Mouse (Mus musculus): ENCODE measurements at regions not wholly inside any gene's neighbourhood (a gene's known extent, or its start where the extent isn't known, plus 50 kb on each side); places are given as distances from the start of the nearest gene placed in this dataset.
"Not testable (repeated sequence)": the region's sequence is repeated elsewhere in the genome, so short reads cannot be mapped to it uniquely, and the experiment has no call there.

DNA sequence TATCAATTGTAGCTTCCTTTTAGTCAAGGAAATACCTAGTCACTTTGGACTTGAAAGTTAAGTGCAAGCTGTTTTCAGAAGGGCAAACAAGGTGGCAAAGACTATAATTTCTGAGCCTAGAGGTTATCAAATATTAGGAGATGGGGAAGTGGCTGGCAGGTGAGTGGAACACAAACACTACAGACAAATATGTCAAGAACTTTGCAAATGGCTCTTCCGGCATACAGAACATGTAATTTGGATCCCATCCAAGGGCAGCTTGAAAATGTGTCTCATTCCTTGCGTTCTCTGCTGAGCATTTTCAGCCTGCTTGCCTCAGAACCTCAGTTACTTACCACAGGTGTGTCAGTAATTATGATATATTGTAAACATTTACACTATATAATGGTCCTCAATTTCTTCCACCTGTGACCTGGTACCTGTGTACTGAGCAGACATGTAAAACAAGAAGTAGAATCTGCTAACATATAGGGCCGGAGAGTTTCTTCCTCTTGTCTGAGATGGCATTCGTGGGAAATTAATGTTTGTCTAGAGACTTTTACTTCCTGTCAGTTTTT, 1346.3 kb upstream of the Got2 start:
- no peak for DNase-seq

- peak; percentile 21 for DNase-seq
Measured at GRCm38 (mm10) chr8:97232619-97233376, 1344.5 kb upstream of the Got2 start.

DNA sequence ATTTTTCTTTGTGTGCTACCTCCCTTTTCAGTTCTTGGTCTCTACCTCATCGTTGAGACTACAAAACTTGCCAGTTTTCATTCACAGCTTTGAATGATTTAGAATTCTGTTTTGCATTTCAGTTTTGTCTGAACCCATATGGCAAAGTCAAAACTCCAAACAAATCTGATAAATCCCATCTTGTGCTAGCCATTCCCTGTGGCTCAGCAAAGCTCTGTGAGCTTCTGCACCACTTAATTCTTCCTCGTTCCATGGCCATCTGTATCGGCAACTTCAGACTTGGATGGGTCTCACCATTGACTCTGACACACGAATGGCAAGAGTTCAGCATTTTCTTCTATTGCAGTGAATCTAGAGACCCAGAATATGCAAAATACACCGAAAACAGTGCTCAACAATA, 1343.3 kb upstream of the Got2 start:
- no peak for DNase-seq

- no peak for DNase-seq
Measured at GRCm38 (mm10) chr8:97191806-97192205, 1303.5 kb upstream of the Got2 start.

DNA sequence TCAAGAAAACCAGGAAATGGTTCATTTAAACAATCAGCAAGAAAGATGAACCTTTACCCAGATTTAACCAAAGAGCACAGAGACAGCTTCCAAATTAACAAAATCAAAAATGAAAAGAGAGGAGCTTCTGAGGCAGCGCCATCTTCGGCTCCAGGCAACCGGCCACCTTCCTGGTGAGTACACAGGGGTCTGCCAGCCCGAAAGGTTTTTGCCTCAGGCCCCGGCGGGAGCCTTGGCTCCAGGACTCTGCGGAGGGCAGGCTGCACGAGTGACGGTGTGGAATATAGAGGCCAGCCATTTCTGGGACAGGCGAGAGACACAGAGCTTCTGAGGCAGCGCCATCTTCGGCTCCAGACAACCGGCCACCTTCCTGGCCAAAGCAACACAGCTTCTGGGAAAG, 1295.5 kb upstream of the Got2 start:
- DNase-seq: not testable (repeated sequence)

DNA sequence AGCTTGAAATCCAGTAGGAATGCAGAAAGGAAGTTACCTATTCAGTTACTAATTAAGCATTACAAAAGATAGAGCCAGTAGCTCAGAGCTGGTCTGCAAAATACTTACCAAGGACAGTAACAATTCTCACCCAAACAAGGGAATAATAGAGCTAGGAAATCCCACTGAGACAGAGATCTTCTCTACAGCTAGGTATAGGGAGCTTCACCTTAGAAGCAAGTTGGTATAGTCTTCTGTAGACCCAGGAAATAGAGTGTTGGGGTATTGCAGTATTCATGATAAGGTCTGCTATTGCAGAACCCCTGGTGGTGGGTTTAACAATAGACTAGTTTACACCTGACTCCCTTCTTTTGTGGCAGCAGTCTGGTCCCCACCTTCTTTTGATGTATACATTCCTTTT, 1294.1 kb upstream of the Got2 start:
- DNase-seq: not testable (repeated sequence)

Measured in embryo, embryonic 11 days (tissue).